Mouse (Mus musculus) layer of hippocampus, adult 18-20 months (tissue): ENCODE measurements around the gene Kif9. TPM values are rescaled to one million over a fixed set of nuclear protein-coding genes. Genes with fewer than 3 reads are reported as not detected.

ENCODE experiments used
- DNase-seq, 2 experiments: peaks; one replicate each; pipeline ENCODE4 v3.0.0; 2022; ENCODE audit warnings: low spot score in 2 of 2
- long read RNA-seq: library from polyadenylated mRNA; stranded (forward); transcript quantifications from one replicate; pipeline ENCODE4 v2.0.0, GENCODE M21; 2021
- total RNA-seq, 2 experiments: library from RNA; stranded (reverse); gene quantifications; 2 replicates each; pipeline ENCODE4 v1.2.3; 2021

The Kif9 gene
- 1 to 10 TPM; 3.8 TPM for total RNA-seq
- long read RNA-seq, partial matches to known transcripts, result 0 of 4 reads
- long read RNA-seq, other reads (novel, unspliced or antisense), result 4 of 4 reads

DNA sequence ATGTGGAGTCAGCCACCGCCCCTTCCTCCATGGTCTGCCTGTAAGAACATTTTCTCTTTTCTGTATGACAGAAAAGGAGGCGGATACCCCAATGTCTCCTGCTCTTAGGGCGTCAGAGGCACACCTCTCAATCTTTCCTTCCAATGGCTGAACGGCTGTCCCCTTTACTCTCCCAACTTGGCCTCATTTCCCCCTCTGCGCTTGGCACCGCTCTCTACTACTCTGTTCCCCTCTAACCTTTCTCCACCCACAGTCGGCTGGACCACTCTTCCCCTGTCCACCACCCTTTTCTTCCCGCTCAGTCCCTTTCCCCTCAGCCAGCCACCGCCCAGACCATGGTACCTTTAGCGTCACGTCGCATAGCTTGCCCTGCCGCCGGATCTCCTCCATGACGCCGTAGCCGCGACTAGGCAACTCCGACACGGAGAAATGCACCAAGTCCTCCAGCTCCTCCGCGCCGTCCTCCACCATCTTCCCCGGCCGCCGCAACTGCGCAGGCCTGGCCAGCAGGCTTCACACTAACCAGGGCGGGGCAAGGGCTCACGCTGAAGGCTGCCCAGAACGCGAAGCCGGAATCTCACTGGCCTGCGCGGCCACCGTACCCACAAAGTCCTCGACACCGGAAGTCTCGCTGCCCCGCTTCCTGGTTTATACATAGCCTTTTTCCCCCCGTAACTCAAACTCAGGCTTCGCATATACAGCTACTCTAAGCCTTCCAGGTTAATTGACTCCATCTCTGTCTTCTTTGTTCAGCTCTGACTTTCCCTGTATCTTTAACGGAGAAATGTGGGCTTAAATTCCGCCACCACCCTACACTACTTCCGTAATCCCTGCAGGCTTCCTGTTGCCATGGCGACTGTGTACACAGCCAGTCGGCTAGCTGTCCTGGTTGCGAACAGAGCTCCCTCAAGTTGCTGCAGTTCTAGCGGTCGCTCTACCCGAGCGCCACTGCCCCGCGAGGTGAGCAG lies at the start of gene Kif9, which contains the start of gene Klhl18:
Gene Kif9 (plus strand): TSS at position 835 of the 968 bp plus-strand sequence.
Gene Klhl18 (minus strand): TSS at position 571 of the 968 bp plus-strand sequence.
- DNase-seq, result peak; percentile 97 to 99

GRCm38 (mm10) chr9:110431241-110431640 lies 45.5 kb upstream of the Kif9 start:
- DNase-seq, result peak; percentile 53 to 85

DNA sequence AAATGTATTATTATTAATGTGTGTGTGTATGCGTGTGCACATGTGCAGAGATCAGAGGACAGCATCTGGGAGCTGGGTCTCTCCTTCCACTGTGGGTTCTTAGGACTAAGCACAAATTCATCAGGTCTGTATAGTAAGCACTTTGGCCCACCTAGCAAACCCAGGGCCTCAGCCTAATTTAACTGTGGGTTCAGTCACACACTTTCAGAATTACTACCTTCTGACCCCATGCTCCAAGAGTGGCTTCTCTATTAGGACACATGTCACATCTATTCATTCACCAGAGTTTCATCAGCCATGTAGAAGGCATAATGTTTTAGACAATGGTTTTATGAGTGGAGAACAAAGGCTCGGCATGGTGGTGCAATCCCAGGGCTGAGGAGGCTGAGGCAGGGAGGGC lies 43.7 kb upstream of the Kif9 start:
- no peak for DNase-seq

DNA sequence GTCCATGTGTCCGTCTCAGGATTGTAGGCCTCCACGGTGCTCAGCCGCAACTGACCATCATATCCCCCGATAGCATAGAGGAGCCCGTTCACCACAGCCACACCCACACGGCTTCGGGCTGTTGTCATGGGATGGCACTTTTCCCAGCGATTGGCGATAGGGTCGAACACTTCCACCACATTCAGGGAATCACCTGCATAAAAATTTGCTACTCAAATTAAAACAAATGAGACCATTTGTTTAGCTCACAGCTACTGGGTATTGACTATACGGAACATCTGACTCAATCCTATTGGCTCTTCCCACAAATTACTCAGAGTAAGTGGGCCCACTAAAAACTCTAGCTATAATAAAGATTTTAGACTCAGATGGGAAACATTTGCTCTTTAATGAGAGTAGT lies 40.7 kb upstream of the Kif9 start:
- no peak for DNase-seq

DNA sequence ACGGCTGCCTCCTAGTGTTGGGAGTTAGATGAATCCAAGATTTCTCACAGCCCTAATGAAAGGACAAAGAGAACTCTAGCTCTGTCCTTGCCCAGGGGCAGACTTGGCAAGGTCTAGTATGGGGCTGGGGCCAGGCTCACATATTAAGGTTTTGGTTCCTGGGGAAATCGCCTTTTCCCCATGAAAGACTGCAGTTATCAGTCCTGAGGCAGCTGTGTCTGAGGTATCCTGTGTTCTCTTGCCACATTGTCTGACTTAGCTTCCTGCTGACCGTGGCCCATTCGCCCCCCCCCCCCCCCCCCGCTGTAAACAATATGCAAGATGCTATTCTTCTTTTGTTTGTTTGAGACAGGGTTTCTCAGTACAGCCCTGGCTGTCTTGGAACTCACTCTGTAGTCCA lies 36.7 kb upstream of the Kif9 start:
- DNase-seq, result no peak

DNA sequence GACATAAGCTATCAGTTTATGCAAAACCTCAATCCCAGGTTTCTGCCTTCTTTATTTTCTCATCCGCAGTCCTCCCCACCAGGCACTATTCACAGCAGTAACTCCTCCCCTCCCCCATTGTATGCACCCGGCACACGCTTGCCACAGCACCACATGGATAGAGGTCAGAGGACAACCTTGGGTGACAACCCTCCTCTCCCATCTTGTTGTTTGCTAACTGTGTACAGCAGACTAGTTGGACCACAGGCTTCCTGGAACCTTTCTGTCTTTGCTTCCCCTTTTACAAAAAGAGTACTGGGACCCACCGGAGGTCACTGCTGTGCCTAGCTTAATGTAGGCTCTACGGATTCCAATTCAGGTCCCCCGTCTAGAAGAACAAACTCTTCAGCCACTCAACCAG lies 36.2 kb upstream of the Kif9 start:
- no peak for DNase-seq

GRCm38 (mm10) chr9:110448356-110448755 lies 28.4 kb upstream of the Kif9 start:
- no peak for DNase-seq

GRCm38 (mm10) chr9:110448857-110449617 lies 27.7 kb upstream of the Kif9 start:
- peak; percentile 57 to 87 for DNase-seq

GRCm38 (mm10) chr9:110452523-110452922 lies 24.2 kb upstream of the Kif9 start:
- DNase-seq, result no peak

- DNase-seq, result no peak
These were observed 18.8 kb upstream of the Kif9 start for GRCm38 (mm10) chr9:110457926-110458325.

GRCm38 (mm10) chr9:110459145-110459727 lies 17.5 kb upstream of the Kif9 start:
- no peak for DNase-seq

- DNase-seq, result no peak
These were observed 15.6 kb upstream of the Kif9 start for GRCm38 (mm10) chr9:110460884-110461815.

GRCm38 (mm10) chr9:110462321-110462720 lies 14.4 kb upstream of the Kif9 start:
- no peak for DNase-seq

- DNase-seq, result no peak
These were observed 12.7 kb upstream of the Kif9 start for GRCm38 (mm10) chr9:110463983-110464591.

GRCm38 (mm10) chr9:110465336-110465735 lies 11.4 kb upstream of the Kif9 start:
- no peak for DNase-seq

- DNase-seq, result no peak
These were observed 10.6 kb upstream of the Kif9 start for GRCm38 (mm10) chr9:110466179-110466578.

GRCm38 (mm10) chr9:110477951-110478350 lies 1.2 kb downstream of the Kif9 start:
- no peak for DNase-seq

DNA sequence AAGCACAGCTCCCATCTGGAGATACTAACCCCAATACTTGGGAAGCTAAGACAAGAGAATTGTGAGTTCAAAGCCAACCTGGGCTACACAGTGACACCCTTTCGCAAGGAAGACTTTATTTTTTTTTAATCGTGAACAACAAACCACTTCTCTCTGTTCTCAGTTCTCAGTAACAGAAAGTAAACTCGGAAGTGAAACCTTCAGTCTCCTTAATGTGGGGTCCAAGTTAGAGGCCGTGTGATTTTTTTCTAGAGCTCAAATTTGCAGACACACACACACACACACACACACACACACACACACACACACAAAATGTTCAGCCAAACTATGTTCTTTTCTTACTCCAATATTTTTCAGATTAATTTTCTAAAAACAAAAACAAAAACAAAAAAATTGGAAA lies 1.9 kb downstream of the Kif9 start:
- no peak for DNase-seq

- DNase-seq, result no peak
These were observed 12.1 kb downstream of the Kif9 start for GRCm38 (mm10) chr9:110488841-110489240.

- no peak for DNase-seq
These were observed 14.2 kb downstream of the Kif9 start for GRCm38 (mm10) chr9:110490913-110491312.
